Mouse (Mus musculus): ENCODE measurements around the gene Cyth3.

Gene Cyth3

GRCm38 (mm10) chr5:143711326-143711725, 89.1 kb downstream of the Cyth3 start:
- DNase-seq: peak; percentile 83

GRCm38 (mm10) chr5:143712011-143712800, 90.0 kb downstream of the Cyth3 start:
- DNase-seq: peak; percentile 11

GRCm38 (mm10) chr5:143721962-143722361, 99.7 kb downstream of the Cyth3 start:
- DNase-seq: no peak

- no peak for DNase-seq
Observed at GRCm38 (mm10) chr5:143730915-143731314, 108.7 kb downstream of the Cyth3 start.

GRCm38 (mm10) chr5:143731483-143732112, 109.4 kb downstream of the Cyth3 start:
- peak; percentile 35 for DNase-seq

- DNase-seq: peak; percentile 98
Observed at GRCm38 (mm10) chr5:143732180-143732891, 110.1 kb downstream of the Cyth3 start, which contains the start of gene Usp42. TSS of gene Usp42 (minus strand) at chr5:143732280.

GRCm38 (mm10) chr5:143749630-143750208, 127.5 kb downstream of the Cyth3 start:
- no peak for DNase-seq

GRCm38 (mm10) chr5:143755529-143756141, 133.4 kb downstream of the Cyth3 start:
- no peak for DNase-seq

GRCm38 (mm10) chr5:143757755-143758443, 135.7 kb downstream of the Cyth3 start:
- peak; percentile 93 for DNase-seq

- no peak for DNase-seq
Observed at GRCm38 (mm10) chr5:143759554-143759953, 137.3 kb downstream of the Cyth3 start.
